Mouse (Mus musculus) skeletal muscle tissue, adult 2 months (tissue): ENCODE results near the gene Ube3c.

ENCODE experiments used
- DNase-seq: peaks from one replicate; pipeline ENCODE4 v3.0.0-alpha.2; 2012; ENCODE audit warnings: low read depth, low spot score

Gene Ube3c

GRCm38 (mm10) chr5:29672551-29672950, 103.5 kb downstream of the Ube3c start:
- DNase-seq = no peak

GRCm38 (mm10) chr5:29674305-29674704, 105.3 kb downstream of the Ube3c start:
- no peak for DNase-seq

GRCm38 (mm10) chr5:29676445-29676844, 107.4 kb downstream of the Ube3c start:
- no peak for DNase-seq

- DNase-seq = no peak
These were observed 116.0 kb downstream of the Ube3c start for GRCm38 (mm10) chr5:29685085-29685484.

GRCm38 (mm10) chr5:29687671-29688070, 118.6 kb downstream of the Ube3c start:
- DNase-seq = peak; percentile 7

GRCm38 (mm10) chr5:29688352-29688751, 119.3 kb downstream of the Ube3c start:
- DNase-seq = no peak

- DNase-seq = no peak
These were observed 129.5 kb downstream of the Ube3c start for GRCm38 (mm10) chr5:29698493-29698892.

- no peak for DNase-seq
These were observed 130.6 kb downstream of the Ube3c start for GRCm38 (mm10) chr5:29699520-29700202.

GRCm38 (mm10) chr5:29707241-29707640, 138.2 kb downstream of the Ube3c start:
- no peak for DNase-seq

- DNase-seq = peak; percentile 5
These were observed 139.2 kb downstream of the Ube3c start for GRCm38 (mm10) chr5:29708258-29708657.

- DNase-seq = no peak
These were observed 142.6 kb downstream of the Ube3c start for GRCm38 (mm10) chr5:29711631-29712030.

- DNase-seq = no peak
These were observed 143.9 kb downstream of the Ube3c start for GRCm38 (mm10) chr5:29712906-29713305.

GRCm38 (mm10) chr5:29721159-29721558, 152.1 kb downstream of the Ube3c start:
- no peak for DNase-seq

GRCm38 (mm10) chr5:29725369-29725768, 156.3 kb downstream of the Ube3c start:
- DNase-seq = no peak
